Mouse (Mus musculus) c-Kit-positive CD71-positive TER-119-negative erythroid progenitor cells, embryonic 14.5 days (primary cell): Measurements from ENCODE around the gene S100a1.
A peak's percentile ranks its signal among the peaks of the same experiment; 100 is the strongest.

Source experiments
- DNase-seq: peaks from one replicate; pipeline ENCODE4 v3.0.0-alpha.2; 2013; ENCODE audit warnings: low read depth

S100a1 gene

DNA sequence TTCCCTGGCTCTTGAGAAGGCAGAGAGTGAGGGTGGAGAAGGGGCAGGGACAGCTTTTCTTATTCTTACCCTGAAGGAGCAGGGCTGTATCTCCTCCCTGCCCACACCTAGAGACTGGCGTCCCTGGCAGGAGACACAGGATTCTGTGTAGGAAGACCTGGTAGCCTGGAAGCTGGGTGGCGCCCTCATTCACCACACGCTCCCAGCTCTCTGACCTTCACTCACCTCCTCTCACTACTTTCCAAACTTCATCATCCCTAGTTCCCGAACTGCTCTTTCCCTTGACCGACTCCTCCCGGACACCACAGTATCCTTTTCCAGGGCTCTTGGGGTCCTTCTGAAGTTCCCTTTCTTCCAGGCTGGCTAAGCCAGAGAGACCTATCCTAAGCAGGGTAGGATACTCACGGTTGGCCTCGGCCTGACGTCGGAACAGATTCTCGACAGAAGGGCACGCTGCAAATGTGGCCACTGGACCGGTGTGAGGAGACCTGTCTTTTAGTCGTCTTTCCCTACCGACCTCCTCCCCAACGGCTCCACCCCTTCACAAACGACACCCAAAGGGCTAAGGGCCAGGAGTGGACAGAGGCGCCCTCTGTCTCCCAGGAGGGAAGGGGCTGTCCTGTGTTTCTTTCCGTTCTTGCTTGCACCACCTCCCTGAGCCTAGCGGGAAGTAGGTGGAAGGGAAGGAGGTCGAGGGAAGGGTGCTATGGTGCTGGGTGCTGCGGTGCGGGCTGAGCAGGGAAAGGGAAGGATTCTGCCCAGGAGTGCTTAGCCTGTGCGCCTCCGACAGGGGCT, at the start of gene S100a1, which contains the start of gene S100a13:
Gene S100a1, minus strand, starts transcription at position 597 of the 795 bp plus-strand sequence.
Gene S100a13, plus strand, starts transcription at position 640 of the 795 bp plus-strand sequence.
- DNase-seq, result no peak

DNA sequence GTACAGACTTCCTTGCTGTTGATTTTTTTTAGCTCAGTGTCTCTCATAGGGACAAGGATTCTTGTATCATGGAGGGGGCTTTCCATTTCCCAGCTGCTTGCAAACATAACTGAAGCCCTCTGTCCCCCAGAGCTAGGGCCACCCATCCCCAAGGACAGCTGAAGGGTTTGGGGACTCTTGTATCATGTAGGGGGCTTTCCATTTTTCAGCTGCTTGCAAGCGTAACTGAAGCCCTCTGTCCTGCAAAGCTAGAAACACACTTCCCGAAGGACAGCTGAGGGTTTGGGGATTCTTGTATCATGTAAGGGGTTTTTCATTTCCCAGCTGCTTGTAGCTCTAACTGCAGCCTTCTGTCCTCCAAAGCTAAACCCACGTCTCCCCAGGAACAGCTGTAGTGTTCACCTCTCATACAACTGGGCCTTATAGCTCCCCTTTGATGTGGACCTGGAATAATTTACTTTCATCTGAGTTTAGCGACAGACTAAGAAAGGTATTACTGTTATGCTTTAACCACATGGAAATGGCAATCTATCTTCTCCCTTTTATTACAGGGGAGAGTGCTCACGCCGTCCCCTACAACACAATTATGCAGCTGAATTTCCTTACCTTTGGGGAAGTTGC, 45.9 kb upstream of the S100a1 start, which contains the start of gene S100a3:
Gene S100a3, plus strand, starts transcription at position 571 of the 621 bp plus-strand sequence.
- no peak for DNase-seq

DNA sequence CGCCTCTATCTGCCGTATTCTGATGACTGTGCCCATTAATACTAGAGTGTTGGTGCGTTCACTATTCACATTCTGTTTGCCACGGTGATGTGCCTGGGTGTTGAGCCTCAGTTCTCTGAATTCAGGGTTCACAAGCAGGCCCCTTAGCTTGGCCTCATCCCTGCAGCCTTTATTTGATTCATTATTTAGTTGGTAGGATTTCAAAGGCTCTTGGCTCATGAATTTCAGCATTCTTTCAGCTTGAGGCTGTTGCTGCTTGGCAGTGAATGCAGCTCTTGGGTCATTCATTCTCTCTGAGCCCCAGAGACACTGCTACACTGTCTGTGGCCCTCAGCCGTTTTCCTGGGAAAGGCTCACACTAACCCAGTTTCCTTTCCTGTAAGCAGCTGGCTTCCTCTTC, 41.8 kb upstream of the S100a1 start:
- no peak for DNase-seq

DNA sequence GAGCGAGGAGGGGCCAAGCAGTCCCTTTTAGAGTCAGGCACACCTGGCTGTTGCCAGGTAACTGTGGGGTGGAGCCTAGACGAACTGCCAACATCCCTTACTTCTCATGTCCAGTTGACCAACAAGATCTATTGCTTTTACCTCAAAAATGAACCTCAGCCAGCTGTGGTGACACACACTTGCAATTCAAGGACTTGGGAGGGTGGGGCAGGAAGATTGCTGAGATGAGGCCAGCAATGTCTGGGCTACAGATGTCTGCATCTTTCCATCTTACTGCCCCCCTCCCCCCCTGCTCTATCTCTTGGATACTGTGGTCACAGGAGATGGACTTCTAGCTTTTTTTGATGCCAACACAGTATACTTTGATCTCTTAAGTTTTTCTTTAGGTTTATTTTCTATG, 38.0 kb upstream of the S100a1 start:
- DNase-seq, result no peak

DNA sequence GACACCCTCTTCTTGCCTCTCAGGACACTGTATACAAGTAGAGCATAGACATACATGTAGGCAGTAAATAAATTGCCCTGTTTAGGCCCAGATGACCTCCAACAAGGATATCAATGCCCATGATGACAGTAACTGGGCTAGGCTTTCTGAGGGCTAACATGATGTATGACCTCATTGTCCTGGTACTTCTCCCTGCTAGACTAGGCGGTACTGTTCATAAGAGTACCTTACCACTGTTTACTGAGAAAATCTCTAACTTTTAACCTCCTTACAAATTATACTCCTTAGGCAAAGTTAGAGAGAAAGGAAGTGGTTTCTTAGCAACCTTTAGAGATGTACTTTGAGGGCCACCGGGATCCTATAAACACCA, 36.2 kb upstream of the S100a1 start:
- no peak for DNase-seq

DNA sequence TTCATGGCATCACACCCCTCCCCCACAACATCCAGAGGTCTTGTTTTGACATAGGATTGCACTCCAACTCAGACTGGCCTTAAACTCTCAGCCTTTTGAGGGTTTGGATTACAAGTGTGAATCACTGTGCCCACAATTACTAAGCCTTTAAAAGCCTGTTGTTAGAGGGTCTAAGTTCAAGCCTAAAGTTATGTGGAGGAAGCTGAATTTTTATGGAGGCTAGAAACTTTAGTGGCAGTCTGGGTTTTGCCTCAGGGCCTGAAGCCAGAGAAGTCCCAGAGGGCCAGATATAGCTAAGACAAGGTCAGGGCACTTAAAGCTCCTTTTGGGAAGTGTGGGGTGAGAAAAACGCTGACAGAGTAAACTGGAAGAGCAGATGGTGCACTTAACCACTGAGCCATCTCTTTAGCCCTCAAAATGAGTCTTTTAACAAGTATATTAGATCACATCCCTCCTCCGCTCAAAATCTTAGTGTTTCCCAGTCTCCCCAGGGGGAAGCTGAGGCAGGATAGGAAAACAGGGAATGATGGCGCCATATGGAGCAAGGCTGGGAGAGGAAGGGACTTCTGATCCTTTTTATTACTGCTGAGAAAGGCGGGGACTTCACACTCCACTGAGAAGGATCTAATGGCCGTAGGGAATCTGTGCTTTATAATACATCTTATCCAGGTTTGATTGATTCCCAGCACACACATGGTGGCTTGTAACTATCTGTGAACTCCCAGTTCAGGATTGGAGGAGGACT, 35.7 kb upstream of the S100a1 start:
- DNase-seq, result no peak

DNA sequence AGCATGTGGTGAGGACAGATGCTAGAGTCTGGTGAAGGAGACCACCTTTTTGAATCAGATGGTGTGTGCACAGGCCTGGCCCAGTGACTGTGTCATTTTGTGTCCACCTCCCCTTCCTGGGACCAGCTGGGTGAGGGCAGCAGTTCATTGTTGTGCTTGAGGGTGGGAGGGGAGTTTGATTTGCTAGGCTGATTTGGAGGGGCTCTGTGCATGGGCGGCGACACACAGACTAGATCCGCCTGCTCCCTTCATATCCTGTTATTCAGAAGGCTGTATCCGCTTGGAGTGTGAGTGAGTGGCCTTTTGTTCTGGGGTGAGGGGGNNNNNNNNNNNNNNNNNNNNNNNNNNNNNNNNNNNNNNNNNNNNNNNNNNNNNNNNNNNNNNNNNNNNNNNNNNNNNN, 26.7 kb upstream of the S100a1 start:
- DNase-seq, result no peak

DNA sequence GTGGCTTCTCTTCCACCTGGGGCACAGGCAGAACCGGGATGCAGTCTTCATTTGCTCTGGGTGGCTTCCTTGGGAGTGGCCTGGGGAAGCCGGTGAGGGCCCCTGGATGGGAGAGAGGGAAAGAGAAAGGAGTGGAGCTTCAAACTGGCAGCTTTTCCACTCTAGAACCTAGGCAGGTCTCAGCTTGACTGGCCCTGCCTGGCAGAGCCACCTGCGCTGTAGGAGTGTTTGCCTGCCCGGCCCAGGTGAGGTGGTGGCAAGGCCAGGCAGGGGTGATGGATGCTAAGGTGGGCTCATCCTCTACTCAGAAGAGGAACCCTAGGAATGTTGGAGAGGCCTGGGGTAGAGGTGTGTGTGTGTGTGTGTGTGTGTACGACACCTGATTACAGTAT, 23.7 kb upstream of the S100a1 start:
- DNase-seq, result no peak

DNA sequence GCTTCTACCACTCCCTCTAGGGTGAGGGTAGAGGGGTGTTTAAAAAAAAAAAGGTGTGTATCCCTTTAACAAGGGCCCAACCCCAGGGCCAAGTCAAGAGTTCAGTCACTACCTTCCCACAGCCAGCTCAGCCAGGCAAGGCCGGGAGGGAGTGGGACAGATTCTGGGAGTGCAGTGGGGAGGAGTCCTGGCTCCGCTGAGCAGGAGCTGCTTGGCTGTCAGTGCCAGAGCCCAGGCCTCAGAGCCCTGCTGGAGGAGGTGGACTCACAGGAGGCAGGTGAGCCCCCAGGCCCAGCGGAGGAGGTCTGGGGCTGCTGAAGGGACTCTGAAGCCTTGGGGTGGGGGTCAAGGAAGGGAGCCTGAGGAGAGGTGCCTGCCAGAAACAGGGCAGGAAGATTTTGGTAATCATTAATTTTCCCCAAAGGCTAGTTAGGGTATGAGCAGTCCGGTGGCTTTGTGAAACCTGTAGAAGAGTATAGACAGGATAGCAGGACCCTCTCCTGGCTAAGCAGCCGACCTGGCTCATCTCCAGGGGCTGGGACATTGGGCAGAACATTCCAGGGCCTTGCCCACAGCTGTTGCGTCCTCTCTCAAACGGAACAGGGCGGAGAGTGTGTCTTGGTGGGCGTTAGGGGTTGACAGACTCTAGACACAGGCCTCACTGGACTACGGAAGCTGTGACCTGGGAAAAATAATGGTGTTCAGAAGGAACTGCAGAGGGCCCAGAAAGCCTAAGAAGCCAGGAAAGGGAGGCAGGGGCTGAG, 23.1 kb upstream of the S100a1 start, which contains the start of gene S100a16:
Gene S100a16, plus strand, starts transcription at position 114 of the 764 bp plus-strand sequence.
- no peak for DNase-seq

DNA sequence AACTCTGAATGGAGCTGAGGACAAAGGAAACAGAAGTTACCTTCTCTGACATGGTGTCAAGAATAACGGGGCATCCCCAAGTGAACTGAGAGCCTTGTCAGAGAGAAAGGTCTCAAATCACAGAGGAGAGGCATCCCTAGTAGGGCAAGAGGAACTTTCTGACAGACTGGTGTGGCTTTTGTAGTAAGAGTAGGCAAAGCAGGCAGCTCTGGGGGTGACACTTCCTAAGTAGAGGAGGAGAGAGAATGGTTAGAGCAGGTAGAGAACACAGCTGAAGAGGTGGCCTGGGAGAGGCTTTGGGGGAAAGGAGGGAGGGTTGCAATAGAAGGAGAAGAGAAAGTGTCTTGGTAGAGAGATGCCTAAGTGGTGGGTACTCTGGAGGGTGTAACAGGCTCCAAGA, 21.3 kb upstream of the S100a1 start:
- DNase-seq, result no peak

DNA sequence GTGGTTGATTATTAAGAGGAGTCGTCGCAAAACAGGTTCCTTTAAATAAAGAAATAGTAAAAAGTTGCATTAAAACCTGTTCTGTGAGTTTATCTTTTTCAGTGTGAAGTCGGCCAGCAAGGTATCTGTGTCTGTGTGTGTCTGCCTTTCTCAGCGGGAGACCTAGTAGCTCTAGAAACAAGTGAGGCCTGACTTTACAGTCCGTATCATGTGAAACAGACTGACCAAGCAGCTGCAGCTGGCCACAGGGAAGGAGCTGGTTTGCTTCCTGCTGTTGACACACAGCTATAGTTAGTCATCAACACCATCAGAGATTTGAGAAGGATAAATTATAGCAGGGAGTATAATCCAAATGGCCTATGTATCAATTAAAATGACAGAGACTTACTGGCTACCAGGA, 17.5 kb upstream of the S100a1 start:
- no peak for DNase-seq

DNA sequence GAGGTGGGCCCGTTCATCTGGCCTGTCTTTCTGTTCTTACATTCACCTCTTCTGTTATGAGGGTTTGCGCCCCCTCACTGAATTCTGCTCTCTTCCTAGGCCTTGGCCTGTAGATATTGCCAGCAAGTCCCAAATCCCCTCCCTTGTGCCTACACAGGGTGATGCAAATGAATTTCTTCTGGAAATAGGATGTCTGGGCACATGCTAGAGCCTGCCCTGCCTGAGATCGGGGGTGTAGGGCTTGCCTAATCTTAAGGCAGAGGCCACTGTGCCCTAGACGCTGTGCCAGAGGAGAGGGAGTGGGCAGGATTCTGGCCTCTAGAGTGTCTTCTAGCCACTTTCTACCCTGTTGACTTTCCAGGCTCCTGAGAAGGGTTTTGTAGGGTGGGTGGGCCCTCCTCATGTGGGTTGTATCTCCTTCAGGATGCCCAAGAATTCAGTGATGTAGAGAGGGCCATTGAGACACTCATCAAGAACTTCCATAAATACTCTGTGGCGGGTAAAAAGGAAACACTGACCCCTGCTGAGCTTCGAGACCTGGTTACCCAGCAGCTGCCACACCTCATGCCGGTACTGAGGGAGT, 13.2 kb upstream of the S100a1 start:
- DNase-seq, result no peak

DNA sequence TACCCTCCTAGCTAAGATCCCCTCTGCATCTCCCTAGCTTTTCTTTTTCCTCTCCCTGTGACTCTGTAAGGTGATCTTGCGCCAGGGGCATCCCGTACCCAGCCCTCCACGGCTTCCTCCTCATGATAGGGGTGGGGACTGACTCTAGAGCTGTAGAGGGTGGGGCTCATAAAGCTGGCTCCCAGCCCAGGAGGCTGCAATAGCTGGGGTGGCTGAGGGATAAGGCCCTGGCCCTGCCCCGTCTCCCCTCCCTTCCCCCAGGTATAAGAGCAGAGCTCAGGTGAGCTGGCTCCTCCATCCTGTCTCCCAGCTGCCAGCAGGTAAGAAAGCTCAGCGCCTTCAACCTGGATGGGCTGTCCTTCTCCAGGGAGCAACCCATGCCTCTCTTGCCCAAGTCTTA, 12.4 kb upstream of the S100a1 start, which contains the start of gene S100a14:
Gene S100a14, plus strand, starts transcription at position 277 of the 400 bp plus-strand sequence.
- no peak for DNase-seq

DNA sequence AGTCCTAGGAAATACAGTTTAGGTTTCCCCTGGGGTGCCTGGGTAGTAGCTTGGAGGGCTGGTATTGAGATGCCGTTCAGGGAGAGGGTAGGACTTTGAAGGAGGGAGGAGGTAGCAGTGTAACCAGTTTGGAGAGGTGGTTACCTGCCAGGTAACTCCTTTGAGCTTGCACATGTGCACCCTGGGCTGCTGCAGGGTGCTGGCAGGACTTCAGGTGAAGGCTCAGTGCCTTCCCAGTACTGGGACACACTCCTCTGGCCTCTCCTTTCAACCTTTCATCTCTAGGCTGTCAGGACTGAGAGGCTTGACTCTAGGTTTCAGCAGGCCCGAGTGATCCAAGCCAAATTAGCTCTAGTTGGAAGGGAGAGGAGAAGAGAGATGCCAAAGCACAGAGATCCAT, 11.9 kb upstream of the S100a1 start:
- DNase-seq, result no peak

DNA sequence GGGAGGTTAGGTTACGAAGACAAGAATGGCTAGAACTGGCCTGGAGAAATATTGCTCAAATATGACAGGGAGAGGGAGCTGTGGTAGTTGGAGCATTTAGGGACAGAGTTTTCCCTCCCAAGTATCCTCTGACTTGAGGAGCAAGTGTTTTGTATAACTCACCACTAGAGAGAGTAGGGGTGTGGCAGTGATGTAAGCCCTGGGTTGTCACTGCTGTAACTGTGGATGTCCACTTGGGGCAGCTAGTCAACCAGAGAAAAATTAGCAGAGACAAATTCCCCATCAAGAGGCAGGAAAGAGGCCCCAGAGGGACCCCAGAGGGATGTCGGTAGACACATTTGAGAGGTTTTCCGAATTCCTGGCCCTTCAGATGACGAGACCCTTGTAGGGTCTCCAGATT, 11.2 kb upstream of the S100a1 start:
- DNase-seq, result no peak

DNA sequence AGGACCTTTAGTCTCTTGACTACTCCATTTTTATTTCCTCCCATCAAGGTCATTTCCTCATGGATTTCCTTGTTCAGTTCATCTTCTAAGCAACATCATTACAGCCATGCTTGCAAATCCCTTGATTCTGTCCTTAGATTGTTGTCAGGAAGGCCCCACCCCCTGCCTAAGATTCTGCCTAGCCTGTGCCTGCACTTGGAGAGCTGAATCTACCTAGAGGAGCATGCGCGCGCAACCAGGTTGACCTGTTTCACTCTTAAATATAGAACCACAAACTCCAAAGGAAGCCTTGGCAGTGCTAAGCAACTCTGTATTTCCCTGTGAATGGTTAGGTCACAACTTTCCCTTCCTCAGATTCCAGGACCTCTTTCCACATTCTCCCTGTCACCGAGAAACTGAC, 3.5 kb upstream of the S100a1 start:
- DNase-seq, result no peak

DNA sequence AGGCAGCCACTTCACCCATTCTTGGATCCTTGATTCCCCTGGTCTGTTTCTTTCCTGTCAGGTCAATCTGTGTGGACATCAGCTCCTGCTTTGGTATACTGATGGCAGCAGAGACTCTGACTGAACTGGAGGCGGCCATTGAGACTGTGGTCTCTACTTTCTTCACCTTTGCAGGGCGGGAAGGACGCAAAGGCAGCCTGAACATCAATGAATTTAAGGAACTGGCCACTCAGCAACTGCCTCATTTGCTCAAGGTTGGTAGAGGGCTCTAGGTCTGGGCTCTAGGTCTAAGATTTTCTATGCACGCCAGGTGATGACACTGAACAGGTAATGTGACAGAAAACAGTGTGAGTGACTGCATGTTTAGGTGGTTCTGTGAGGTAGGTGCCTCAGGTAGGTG, 1.6 kb upstream of the S100a1 start:
- DNase-seq, result no peak

DNA sequence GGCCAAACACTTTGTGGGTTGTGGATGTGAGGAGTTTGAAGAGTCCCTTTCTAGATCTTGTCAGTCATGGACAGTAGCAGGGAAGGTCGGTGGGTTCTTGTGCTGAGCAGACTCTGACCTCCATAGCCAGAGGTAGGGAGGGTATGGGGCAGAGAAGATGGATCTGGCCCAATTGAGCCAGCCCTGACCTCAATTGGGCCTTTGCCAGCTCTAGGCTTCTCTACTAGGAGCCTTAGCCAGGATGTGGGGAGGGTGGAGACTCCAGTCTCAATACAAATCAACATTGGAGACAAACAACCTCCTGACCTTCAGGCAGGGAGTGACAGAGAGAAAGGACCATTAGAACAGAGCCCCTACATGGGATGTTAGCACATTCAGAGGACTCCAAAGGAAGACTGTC, 1.1 kb upstream of the S100a1 start:
- no peak for DNase-seq

DNA sequence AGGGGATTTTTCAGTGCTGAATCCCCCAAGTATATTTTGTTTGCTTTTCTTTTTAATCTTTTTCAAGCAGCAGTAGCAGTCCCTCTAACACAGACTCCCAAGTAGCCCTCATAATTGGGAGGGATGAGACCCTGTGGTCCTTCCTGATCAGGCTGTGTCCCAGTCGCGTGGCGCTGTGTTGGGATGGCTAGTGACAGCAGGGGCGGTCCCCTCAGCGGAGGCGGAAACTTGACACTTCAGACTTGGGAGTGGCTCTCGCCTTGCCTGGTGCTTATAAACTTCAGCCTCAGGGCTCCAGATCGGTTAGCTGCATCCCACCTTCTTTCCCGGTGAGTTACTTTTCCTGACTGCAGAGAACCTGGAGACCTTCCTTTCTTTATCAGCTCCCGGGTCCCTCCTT, 499 bp upstream of the S100a1 start:
- DNase-seq, result peak; percentile 54

DNA sequence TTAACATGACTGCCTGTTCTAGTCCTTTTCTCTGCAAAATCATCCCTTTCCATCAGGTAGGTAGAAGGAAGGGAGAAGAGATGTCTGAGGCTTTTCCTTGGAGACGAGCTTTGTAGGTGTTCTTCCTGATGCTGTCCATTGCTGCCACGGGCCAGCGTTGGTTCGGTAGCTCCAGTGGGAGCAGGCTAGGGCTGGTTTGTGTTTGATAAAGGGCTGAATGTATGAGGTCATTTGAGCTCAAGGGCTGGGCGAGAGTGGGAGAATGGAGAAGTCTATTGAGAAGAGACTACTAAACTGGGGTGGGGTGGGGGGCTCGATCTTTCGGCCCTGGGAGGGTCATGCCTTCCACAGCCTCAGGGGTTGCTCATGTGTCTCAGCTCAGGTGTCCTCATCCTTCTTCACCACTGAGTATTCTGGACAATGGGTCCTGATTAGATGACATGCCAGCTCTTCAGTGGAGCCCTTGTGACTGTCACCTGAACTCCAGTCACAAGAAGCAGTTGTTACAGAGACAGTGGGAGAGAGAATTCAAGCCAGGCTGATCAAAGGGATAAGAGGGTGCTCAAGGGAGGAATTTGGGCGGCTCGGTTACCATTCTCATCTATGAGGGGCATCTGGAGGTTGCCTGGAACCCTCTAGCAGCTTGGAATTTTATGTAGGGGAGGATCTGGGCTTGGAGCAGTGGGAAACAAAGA, 1.1 kb downstream of the S100a1 start:
- DNase-seq, result no peak

DNA sequence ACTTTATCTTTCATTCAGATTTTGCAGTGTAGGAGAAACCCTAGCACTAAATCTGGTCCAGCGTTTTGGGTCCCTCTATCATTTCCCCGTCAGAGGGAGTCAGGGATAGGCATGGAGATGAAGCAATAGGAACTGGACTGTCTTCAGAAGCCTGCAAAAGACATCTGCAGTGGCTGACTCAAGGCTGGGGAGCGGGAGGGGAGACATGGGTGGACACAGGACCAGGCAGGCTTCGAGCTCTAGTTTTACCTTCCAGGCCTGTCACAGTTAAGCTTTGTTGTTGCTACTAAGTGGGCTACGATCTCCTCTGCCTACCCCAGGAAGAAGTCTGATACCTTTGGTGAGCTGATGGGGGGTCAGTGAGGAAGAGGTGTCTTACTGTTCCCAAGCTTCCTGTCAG, 1.9 kb downstream of the S100a1 start:
- DNase-seq, result no peak
